Mouse (Mus musculus) CH12.LX (cell line): ENCODE results near the gene Padi6.

Experiments used
- CTCF ChIP-seq, 2 experiments: IDR thresholded peaks in 1 of 2; conservative IDR thresholded peaks in 1 of 2; 2 replicates each; pipeline ENCODE4 v1.5.1; 2011 to 2012; ENCODE audit warnings: low read depth in 2 of 2, low read length in 2 of 2, improper control_type of control experiment in 1 of 2, inconsistent platforms in 1 of 2, mild to moderate bottlenecking in 1 of 2, moderate library complexity in 1 of 2
- E2F4 ChIP-seq: IDR thresholded peaks from 2 replicates; pipeline ENCODE4 v1.6.1; 2011; ENCODE audit warnings: low read depth, low read length, improper control_type of control experiment; ENCODE audit not compliant: insufficient replicate concordance
- EP300 ChIP-seq: IDR thresholded peaks from 2 replicates; pipeline ENCODE4 v1.6.1; 2011; ENCODE audit warnings: low read length, improper control_type of control experiment
- ETS1 ChIP-seq: conservative IDR thresholded peaks from 2 replicates; pipeline ENCODE4 v1.6.1; 2012; ENCODE audit warnings: low read depth, mild to moderate bottlenecking, inconsistent platforms, low read length, improper control_type of control experiment, moderate library complexity
- MAFK ChIP-seq: IDR thresholded peaks from 2 replicates; pipeline ENCODE4 v1.6.1; 2011; ENCODE audit warnings: low read length, improper control_type of control experiment; ENCODE audit not compliant: insufficient replicate concordance
- MAX ChIP-seq: IDR thresholded peaks from 2 replicates; pipeline ENCODE4 v1.6.1; 2011; ENCODE audit warnings: low read length, improper control_type of control experiment
- NELFE ChIP-seq: IDR thresholded peaks from 2 replicates; pipeline ENCODE4 v1.6.1; 2011; ENCODE audit warnings: low read depth, low read length, improper control_type of control experiment
- NRF1 ChIP-seq: IDR thresholded peaks from 2 replicates; pipeline ENCODE4 v1.6.1; 2014; ENCODE audit warnings: low read depth, mild to moderate bottlenecking, inconsistent platforms, low read length, improper control_type of control experiment, moderate library complexity
- POLR2A ChIP-seq: IDR thresholded peaks from 2 replicates; pipeline ENCODE4 v1.6.1; 2011; ENCODE audit warnings: low read depth, mild to moderate bottlenecking, improper control_type of control experiment, low read length
- RAD21 ChIP-seq: IDR thresholded peaks from 2 replicates; pipeline ENCODE4 v1.6.1; 2011; ENCODE audit warnings: low read depth, mild to moderate bottlenecking, low read length, improper control_type of control experiment, moderate library complexity
- TBP ChIP-seq: conservative IDR thresholded peaks from 2 replicates; pipeline ENCODE4 v1.6.1; 2011; ENCODE audit warnings: low read depth, low read length, improper control_type of control experiment

- no peak for TF ChIP-seq MAFK
- no peak for TF ChIP-seq MAX
- peak; percentile 20 to 29; a peak in 1 of 4 replicates for TF ChIP-seq CTCF (conservative IDR thresholded peaks at IDR 0.05 in 1 of 2, IDR thresholded peaks at IDR 0.05 in 1 of 2; ENCODE audit: low read depth in 2 of 2, low read length in 2 of 2)
- no peak for TF ChIP-seq EP300
- no peak for TF ChIP-seq TBP
- TF ChIP-seq POLR2A, result no peak
- TF ChIP-seq ETS1, result no peak
- no peak for TF ChIP-seq NRF1
- no peak for TF ChIP-seq E2F4
- TF ChIP-seq RAD21, result no peak
- no peak for TF ChIP-seq NELFE
These were observed 57.6 kb downstream of the Padi6 start for GRCm38 (mm10) chr4:140684881-140685303.
